Mouse (Mus musculus) layer of hippocampus, postnatal 25 days (tissue): ENCODE results near the gene Txndc15. TPM values are rescaled to one million over a fixed set of nuclear protein-coding genes. Genes with fewer than 3 reads are reported as not detected.

Experiments used
- DNase-seq, 2 experiments: peaks; one replicate each; pipeline ENCODE4 v3.0.0; 2022; ENCODE audit warnings: mixed read lengths in 2 of 2, low spot score in 1 of 2; ENCODE audit errors: extremely low spot score in 1 of 2
- total RNA-seq, 2 experiments: library from RNA; stranded (reverse); gene quantifications; 2 replicates each; pipeline ENCODE4 v1.2.3; 2021

The Txndc15 gene
- total RNA-seq, 2 experiments from 2014 or later = 68.8 to 81.2 TPM

DNA sequence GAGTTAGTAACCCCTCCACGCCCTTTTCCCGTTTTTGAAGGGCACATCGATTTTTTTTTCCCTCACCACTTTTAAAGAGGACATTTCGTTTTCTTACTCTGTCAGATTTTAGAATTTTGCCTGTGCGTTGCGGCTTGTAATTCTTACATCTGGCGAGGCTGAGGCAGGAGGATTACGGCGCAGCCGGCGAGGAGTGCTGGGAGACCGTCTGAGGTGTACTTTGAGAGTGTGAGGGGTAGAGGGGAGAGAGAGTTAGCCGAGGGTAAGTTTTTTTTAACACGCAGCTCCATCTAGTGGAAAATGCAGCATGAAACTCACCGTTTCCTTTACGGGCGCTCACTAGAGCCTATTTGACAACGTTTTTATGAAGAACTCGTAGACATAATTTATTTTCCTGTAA is 13.4 kb downstream of the Txndc15 start:
- peak; percentile 57 to 61 for DNase-seq

DNA sequence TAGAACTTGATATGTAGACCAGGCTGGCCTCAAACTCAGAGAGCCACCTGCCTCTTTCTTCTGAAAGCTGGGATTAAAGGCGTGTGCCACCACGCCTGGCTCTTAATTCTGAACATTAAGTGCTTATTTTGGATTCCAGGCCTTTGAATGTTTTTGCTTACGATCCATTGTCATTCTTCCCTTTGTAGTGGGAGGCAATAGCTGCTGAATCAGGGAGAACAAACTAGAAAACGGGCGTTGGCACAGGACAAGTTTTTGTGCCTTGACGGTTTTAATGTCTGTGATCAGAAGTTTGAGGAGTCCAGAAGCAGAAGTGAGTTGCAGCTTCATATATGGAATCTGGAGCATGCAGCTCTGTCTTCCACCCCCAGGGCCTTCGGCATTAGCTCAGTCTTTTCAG is 16.3 kb downstream of the Txndc15 start:
- no peak for DNase-seq

DNA sequence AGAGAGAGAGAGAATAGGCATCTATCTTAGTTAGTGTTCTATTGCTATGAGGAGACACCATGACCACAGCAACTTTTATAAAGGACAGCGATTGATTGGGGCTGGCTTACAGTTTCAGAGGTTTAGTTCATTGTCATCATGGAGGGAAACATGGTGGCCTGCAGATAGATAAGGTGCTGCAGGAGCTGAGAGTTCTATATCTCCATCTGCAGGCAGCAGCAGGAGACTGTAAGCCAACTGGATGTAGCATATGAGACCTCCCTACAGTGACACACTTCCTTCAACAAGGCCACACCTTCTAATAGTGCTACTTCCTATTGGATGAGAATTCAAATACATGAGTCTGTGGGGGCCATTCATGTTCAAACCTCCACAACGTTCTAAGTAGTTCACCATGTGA is 17.7 kb downstream of the Txndc15 start:
- no peak for DNase-seq

DNA sequence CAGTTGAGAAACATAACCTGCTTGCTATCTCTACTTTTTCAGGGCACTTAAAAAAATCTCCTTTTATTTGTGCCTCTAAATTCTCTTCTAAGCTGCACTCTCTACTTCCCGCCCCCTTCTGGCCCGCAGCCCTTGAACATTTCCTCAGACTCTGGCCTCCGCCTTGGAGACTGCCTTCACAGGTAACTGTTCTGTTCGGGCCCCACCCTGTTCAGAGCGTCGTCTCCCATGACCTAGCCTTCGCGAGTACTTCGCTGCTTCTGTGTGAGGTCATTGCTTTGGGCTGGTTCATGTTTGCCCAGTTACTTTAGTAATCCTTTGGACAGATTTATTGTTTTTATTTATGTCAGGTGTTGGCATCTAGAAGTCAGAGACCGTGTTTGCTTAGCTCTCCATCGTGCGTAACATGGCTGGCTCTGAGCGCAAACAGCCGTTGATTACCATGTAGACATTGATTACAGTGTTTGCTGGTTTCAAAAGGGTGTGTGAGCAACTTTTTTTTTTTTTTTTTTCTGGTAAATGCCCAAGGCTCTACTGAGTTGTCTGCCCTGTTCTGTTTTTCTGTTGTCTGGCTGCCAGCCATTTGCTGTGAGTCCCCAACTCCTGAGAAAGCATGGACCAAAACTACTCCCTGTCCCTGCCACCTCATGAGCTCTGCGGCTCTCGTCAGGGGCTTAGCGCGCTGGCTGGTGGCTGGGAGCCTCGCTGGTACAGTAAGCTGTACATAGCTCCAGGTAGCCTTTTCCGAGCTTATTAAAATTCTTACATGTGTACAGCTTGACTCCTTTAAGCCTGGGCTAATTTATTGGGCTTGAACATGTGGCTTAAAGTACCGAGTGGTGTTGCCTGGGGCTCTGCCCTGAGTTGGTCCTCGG is 19.4 kb downstream of the Txndc15 start:
- no peak for DNase-seq

DNA sequence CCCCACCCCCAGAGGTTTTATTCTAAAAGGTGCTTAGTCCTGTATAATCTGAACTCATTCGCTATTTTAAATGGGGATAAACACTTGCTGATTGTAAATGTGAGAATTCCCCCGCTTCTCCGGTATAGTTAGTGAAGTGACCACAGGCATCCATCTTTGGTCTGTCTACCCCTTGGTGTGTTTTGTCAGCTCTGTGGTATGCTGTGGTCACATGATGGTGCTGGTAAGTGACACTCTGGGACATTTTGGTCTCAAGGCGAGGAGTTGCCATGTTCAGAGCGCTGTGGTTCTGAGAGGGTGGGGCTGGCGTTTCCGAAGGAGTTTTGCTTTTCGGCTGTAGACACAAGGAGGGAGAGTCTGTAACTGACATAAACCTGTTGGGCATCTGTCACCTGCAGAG is 23.4 kb downstream of the Txndc15 start:
- DNase-seq = no peak

DNA sequence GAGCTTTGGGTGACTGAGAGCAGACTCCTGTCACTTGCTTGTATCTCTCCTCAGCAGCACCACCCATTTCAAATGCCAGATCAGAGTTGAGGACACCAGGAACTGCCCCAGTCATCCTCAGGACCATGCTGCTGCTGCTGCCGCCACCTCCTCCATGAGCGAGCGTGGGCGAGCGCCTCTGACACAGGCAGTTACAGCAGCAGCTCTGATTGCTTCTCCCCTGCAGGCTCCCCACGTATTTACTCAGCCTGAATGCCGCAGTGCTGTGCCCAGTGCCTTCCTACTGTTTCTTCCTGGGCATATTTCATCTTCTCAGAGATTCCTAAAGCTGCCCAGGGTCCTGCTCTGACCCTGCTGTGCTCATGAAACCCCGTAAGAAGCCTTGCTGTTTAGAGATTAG is 27.9 kb downstream of the Txndc15 start:
- DNase-seq = no peak

DNA sequence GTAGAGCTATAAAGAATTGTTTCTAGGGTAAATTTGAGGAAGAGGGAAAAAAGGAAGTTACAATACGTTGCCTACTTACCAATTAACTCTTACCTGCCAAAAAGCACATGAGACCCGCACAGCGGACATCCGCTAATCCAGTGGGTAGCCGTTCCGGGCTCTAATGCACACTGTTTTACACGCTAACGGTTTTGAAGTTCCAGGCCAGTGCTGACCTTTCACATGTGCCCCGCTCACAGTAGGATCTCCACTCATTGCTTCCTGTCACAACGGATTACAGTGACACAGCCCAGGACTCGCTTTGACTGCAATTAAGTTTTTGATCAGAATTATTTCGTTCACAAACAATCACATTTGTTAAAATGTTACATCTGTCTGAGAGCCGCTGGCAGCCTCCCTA is 39.9 kb downstream of the Txndc15 start:
- no peak for DNase-seq

DNA sequence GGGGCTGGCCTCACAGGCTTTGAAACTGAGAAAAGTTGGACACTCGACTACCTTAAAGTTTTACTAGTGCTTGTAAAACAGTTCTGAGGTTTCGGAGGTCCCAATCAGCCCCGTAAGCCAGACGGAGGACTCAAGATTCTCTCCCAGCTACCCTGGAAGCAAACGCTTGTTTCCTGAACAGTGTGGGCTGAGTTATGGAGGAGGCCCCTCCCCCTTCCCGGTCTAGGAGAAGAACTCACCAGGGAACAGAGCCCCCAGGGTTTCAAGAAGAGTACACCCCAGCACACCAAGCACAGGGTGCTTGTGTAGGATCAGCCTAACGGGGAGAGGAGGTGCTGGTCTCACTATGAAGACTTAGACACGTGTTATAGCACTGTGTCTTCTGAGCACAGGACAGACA is 42.3 kb downstream of the Txndc15 start:
- DNase-seq = no peak

DNA sequence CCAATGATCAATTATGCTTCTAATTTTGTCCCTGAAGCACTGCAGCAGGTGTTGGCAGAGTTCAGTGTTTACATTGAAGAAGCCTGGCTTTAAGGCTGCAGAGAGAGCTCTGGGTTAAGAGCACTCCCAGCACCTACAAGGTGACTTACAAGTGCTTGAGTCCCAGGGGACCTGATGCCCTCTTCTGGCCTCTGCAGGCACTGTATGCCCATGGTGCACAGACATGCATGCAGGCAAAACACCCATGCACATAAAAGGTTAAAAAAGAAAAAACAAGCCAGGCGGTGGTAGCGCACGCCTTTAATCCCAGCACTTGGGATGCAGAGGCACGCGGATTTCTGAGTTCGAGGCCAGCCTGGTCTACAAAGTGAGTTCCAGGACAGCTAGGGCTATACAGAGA is 43.2 kb downstream of the Txndc15 start:
- no peak for DNase-seq

DNA sequence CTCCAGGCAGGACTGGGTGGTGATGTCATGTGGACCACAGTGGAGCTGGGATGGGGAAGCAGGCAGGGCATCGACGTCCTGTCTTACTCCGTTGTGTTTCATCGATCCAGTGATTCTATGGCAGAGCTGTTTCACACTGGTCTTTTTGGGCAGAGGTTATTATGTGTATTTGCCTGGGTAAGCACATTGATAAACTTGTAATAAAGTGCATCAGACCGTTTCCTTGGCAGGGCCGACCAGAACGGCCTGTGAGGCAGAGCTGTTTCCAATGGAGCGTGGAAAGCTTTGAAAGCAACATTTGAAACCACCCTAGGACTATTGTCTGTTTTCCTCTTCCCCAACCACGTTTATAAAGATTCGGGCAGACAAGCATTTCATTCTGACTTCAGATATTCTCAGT is 46.1 kb downstream of the Txndc15 start:
- DNase-seq = no peak

DNA sequence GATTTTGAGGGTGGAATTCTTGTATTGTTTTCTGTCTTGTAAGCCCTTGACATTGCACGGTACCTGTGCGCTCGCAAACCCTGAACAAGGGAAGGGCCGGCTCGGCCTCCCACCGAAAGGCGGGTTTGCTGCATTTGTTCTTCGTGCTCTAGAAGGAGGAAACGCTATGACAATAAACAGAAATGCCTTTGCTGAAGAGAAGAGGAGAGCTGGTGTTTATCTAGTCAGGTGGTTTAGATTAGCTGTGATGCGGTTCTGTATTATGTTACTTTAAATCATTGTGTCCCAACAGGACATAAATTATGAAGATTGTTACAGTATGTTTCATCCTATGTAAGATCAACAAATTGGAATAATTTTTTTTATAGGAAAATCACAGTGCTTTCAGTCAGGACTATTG is 47.0 kb downstream of the Txndc15 start:
- no peak for DNase-seq

DNA sequence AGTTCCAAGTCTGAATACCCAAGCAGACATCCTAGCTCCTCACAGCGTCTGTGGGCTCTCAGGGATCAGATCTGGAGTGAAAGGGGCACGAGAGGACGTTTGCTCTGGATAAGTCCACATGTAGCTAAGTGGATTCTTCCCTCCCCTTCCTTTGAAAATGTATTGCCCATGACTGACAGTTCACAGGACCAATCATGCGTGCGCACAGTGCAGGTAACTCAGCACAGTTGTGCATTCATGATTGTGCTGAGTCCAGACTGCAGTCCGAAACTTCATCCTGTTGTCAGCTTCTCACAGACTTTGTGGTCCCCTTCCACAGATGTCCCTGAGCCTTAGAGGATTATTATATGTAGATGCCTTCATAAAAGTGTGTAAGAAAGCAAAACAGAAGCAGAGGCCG is 59.9 kb downstream of the Txndc15 start:
- DNase-seq = no peak

DNA sequence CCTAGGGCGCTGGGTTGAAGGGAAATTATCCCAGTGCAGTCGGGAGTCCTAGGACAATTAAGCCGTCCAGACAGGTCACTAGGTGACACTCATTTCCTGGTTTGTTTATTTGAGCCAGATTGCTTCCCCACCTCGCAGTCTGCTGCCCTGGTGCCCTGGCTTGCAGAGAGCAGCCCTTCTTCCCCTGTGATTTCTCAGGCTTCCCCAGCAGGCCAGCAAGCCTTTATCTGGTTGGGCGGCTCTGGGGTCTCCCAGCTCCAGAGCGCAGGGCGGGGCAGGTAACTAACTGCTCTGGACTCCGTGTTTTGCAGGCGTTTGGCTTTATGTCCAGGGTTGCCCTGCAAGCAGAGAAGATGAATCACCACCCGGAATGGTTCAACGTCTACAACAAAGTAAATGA is 60.6 kb downstream of the Txndc15 start:
- no peak for DNase-seq

Other genes starting within 250 kb of the Txndc15 start
- 100 to 1,000 TPM; 356 to 398 TPM for gene Dbn1, start 226.5 kb upstream of the Txndc15 start, total RNA-seq
- gene Pdlim7, start 201.0 kb upstream of the Txndc15 start, total RNA-seq = 10 to 100 TPM; 86.6 to 97.7 TPM
- gene Dok3, start 185.4 kb upstream of the Txndc15 start, total RNA-seq = 1 to 10 TPM; 9.6 to 9.7 TPM
- 10 to 100 TPM; 50.7 to 57.2 TPM for gene Ddx41, start 178.0 kb upstream of the Txndc15 start, total RNA-seq
- 10 to 100 TPM; 66.4 to 87.5 TPM for gene Fam193b, start 143.5 kb upstream of the Txndc15 start, total RNA-seq
- 100 to 1,000 TPM; 132 to 143 TPM for gene Tmed9, start 140.9 kb upstream of the Txndc15 start, total RNA-seq
- gene B4galt7, start 114.8 kb upstream of the Txndc15 start, total RNA-seq = 10 to 100 TPM; 26.0 to 26.7 TPM
- gene Caml, start 91.6 kb upstream of the Txndc15 start, total RNA-seq = 10 to 100 TPM; 47.9 to 49.0 TPM
- gene Ddx46, start 79.6 kb upstream of the Txndc15 start, total RNA-seq = 10 to 100 TPM; 41.6 to 55.5 TPM
- gene B230219D22Rik, start 21.5 kb upstream of the Txndc15 start, total RNA-seq = 10 to 100 TPM; 79.8 to 81.6 TPM
- gene Pcbd2, start 12.7 kb downstream of the Txndc15 start, total RNA-seq = 10 to 100 TPM; 30.9 to 40.2 TPM
- under 1 TPM in 1 of 2 experiments, not detected in 1; 0.34 TPM for gene Catsper3, start 69.9 kb downstream of the Txndc15 start, total RNA-seq
- not detected for gene Pitx1, start 121.5 kb downstream of the Txndc15 start, total RNA-seq